Mouse (Mus musculus) thymus, adult 18-20 months (tissue): ENCODE data around the gene Rab28.

ENCODE experiments used
- DNase-seq, 2 experiments: peaks; one replicate each; pipeline ENCODE4 v3.0.0; 2022; ENCODE audit warnings: mixed read lengths in 2 of 2

The Rab28 gene

GRCm38 (mm10) chr5:41625544-41625943, 82.4 kb downstream of the Rab28 start:
- no peak for DNase-seq

GRCm38 (mm10) chr5:41621748-41622147, 86.2 kb downstream of the Rab28 start:
- no peak for DNase-seq

- no peak for DNase-seq
Measured at GRCm38 (mm10) chr5:41618966-41619365, 89.0 kb downstream of the Rab28 start.

GRCm38 (mm10) chr5:41610447-41611030, 97.4 kb downstream of the Rab28 start:
- DNase-seq: no peak

GRCm38 (mm10) chr5:41596242-41597117, 111.5 kb downstream of the Rab28 start:
- no peak for DNase-seq

GRCm38 (mm10) chr5:41595199-41595598, 112.8 kb downstream of the Rab28 start:
- no peak for DNase-seq

- no peak for DNase-seq
Measured at GRCm38 (mm10) chr5:41578051-41578450, 129.9 kb downstream of the Rab28 start.
